Mouse (Mus musculus) erythroblast, embryonic 14.5 days (primary cell): ENCODE data around the gene Thnsl1.

Source experiments
- GATA1 ChIP-seq: IDR thresholded peaks from 2 replicates; pipeline ENCODE4 v1.6.1; 2012; ENCODE audit warnings: low read length, inconsistent platforms, mixed read lengths
- TAL1 ChIP-seq: IDR thresholded peaks from 3 replicates; pipeline ENCODE4 v1.6.1; 2012; ENCODE audit warnings: low read length, inconsistent platforms, mixed read lengths

- TF ChIP-seq GATA1 (no peak), TAL1 (no peak)
Observed at GRCm38 (mm10) chr2:21259081-21259480, 53.6 kb downstream of the Thnsl1 start.
